Mouse (Mus musculus) cerebellum, adult 9-10 months (tissue): ENCODE data around the gene Myh9.

Source experiments
- DNase-seq: peaks from one replicate; pipeline ENCODE4 v3.0.0; 2022

The Myh9 gene

DNA sequence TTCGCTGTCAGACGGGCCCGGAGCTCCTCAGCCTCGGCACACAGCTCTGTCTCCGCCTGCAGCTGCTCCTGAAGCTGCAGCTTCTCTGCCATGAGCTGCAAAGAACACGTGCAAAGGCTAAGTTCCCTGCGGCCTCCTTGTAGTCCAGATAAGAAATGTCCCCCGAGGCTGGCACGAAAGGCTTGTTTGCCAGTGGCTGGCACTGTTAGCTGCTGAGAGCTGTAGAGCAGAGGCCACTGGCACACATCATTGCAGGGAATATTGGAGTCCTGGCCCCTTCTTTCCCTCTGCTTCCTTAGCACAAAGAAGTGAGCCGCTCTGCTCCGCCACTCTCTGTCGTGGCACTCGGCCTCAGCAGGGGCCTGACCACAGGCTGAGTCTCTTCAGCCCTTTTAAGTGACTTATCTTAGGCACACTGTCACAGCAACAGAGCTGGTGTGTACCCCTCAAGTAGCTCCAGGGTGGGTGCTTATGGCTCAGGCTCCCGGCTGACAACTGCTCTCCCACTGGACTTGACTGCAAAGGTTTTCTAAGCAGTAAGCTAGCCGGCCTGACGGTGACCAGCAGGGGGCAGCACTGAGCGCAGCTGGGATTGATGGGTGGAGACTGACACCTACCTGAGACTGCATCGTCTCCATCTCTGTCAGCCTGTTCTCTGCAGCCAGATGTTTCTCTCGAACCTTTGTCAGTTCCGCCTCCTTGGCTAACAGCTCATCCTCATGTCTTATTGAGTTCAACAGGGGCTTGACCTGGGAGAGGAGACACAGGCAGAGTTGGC lies 66.6 kb downstream of the Myh9 start:
- peak; percentile 85 for DNase-seq

DNA sequence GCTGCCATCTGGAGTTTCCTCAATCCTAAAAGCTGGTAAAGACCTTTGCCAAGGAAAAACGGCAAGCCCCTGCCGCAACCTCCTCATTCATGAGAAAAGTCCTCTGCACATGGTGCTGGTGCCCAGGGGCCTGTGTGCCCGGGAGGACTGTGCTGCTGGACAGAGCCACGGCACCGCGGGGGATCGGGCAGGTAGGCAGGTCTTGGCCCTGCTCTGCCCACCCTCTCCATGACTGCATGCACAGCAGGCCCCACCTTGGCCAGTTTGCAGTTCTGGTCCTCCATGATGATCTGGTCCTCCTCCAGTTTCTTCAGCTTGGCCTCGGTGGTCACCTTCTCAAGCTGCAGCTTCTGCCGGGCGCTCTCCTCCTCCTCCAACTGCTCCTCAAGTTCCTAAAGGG lies 67.7 kb downstream of the Myh9 start:
- no peak for DNase-seq

DNA sequence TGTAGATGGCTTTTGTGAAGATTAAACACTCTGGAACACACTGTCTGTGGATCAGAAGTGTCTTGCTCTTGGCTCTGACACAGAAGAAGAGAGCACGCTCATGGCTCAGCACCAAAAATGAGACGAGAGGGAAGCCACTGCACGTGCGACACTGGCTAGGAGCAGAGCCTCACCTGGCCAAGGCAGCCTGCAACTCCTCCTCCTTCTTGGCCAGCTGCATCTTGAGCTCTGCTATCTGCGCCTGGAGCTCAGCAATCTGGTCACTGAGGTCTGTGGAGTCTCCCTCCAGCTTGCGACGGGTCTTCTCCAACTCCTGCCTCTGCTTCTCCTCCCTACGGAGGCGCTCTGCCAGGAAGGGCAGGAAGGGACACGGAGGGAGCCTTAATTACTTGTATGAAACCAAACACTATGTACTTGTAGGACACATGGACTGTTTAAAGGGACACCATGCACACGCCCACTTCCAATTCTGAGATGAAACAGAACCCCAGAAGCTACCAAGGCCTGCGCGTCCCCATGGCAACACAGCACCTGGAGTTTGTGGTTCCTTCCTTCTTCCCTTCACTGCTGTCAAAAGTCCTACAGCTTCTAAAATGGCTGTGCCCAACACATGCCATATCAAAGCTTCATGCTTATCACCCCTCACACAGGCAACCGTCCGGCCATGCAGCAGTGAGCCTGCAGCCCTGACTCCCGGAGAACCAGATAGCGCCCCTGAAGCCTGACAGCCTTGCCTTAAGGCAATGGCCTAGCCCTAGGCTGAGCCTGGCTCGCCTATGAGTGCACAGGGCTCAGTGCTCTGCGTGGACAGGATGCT lies 68.7 kb downstream of the Myh9 start:
- no peak for DNase-seq

DNA sequence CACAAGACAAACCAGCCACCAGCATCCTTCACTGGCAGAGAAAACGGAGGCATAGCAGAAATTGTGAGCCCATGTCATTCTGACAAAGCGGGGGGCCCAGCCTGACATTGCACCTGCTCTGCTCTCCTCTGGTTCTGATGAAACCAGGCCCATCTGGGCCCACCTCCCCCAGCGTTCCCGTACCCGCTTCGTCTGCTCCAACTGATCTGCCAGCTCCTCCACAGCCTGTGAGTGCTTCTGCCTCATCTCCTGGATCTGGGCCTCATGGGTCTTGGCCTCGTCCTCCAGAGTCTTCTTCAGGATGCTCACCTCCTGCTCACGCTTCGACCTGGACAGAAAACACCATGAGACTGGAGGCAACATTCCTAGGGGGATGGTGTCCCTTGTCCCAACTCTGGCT lies 71.0 kb downstream of the Myh9 start:
- no peak for DNase-seq

DNA sequence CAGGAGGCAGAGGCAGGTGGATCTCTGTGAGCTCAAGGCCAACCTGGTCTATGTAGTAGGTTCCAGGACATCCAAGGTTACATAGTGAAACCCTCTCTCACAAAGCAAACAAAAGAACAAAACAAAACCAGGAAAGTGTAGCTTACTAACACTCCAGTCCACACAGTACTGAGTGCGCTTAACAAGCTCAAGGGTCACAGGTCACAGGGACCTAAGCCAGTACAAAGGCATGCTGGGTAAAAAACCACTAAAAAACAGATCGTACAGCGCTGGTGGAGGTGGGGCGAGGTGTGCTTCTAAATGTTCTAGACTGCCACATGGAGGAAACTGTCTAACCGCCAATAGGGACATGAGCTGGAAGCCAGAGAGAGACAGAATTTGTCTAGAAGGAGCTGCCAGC lies 71.6 kb downstream of the Myh9 start:
- DNase-seq = no peak

DNA sequence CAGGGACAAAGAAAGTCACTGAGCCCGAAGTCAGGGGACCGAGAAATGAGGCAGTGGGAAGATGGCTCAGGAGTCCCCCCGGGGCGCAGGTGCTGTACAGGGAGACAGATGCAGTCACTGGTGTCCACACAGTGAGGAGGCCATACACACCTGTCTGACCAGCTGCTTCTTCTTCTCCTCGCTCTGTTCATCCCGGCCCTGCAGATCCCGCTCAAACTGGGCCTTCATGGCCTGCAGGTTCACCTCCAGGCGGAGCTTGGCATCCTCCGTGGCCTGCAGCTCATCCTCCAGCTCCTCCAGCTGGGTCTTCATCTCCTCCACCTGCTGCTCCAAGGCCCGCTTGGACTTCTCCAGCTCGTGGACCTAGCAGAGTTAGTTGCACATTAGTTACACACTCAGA lies 75.0 kb downstream of the Myh9 start:
- no peak for DNase-seq

DNA sequence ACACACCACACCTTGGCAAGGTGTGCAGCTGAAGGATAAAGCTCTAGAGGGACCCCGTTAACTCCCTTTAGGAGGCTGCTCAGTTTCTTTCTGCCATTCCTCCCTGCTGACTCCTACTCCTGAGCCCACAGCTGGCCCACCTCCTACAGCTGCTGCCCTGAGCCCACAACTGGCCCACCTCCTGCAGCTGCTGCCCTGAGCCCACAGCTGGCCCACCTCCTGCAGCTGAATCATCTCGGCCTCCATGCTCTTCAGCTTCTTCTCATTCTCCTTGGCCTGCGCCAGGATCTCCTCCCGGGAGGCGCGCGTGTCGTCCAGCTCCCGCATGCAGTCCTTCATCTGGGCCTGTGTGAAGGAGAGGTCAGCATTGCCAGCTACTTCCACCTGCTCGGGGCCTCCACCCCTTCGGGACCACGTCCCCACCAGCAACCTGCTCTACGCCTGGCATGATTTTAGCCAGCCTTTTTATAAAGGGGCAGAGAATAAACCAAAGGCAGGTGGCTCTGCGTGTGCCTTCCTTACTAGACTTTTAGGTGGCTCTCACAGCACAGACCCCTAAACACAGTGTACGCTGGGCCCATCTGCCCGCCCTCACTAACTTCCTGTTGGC lies 76.4 kb downstream of the Myh9 start:
- DNase-seq = no peak

DNA sequence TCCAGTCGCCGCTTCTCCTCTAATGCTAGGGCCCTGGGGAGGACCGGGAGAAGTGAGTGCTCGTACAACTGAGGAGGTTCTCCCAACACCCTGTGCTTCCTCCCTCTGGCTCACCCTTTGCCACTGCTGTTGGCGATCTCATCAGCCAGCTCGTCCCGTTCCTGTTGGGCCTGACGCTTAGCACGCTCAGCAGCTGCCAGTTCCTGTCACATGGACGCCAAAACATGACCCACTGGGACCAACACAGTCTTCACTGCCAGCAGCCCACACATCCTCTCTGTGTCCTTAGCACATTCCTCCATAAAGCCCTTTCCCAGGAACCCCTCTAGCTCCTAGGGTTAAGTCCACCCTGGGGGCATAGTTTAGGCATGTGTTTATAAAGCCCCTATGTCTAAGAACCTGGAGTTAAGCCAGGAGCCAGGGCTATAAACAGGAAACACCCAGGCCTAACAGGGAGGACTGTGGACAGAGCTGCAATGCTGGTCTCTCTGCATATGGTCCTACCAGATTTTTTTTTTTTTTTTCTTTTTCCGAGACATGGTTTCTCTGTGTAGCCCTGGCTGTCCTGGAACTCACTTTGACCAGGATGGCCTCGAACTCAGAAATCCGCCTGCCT lies 77.5 kb downstream of the Myh9 start:
- DNase-seq = no peak

DNA sequence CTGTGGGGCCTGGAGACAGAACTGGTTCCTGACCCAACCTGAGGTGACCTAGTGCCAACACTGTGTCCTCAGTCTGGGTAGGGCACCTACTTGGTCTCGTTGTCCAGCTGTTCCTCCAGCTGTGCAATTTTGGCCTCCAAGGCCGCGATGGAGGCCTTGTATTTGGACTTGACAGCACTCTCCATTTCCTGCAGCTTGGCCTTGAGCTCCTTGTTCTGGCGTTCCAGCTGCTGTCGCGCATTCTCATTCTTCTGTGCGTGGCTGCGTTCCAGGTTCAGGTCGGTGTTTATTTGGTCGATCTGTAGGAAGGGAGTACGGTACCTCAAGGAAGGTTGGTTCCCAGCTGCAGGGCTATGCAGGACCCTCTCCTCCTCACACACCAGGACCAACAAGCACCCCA lies 78.3 kb downstream of the Myh9 start:
- no peak for DNase-seq

DNA sequence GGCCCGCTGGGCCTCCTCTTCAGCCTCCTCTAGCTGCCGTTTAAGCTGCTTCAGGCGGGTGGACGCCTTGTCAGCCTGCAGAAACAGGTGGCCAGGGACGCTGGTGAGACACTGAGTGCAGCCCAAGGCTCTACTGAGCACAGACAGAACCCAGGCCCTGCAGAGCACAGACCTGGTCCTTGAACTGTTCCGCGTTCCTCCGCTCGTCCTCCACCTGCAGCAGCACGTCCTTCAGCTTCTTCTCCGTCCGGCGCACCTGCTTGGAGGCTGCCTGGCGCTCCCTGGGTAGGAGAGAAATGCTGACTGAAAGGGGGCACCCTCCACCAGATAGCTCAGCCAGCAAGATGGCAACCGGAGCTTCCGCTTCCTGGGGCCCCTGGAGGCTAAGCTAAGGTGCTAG lies 78.9 kb downstream of the Myh9 start:
- no peak for DNase-seq

DNA sequence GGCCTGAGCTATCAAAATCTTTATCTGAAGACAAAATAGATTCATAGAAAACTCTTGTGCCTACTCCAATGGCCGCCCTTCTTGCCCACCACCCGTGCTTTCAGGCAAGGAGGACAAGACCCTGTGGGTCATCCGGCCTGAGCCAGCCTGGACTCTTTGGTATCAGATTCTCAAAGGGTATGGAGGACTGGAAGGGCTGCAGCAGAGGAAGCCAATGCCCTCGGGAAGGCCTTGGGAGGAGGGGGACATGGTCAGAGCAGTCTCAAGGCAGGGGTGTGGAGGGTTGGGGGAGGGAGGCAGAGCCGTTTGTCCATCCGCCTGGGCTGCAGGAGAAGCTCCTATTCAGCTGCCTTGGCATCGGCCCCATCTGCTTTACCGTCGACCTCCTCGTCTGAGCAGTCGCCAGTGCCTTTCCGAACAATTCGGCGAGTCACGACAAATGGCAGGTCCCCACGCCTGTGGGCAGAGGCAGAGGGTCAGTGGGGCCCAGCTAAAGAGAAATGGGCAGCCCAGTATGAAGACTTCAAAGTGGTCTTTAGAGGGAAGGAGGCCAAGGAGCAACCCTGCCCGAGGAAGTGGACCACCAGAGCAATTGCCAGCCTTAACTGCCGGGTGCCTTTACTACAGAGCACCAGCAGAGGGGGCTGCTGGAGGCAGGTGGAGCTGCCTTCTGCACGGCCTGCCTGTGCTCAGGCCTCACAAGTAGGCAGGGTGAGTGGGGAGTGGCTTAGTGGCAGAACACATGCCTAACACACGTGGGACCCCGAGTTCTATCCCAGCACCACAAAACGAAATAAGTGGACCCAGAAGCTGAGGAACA lies 80.2 kb downstream of the Myh9 start:
- peak; percentile 52 for DNase-seq

DNA sequence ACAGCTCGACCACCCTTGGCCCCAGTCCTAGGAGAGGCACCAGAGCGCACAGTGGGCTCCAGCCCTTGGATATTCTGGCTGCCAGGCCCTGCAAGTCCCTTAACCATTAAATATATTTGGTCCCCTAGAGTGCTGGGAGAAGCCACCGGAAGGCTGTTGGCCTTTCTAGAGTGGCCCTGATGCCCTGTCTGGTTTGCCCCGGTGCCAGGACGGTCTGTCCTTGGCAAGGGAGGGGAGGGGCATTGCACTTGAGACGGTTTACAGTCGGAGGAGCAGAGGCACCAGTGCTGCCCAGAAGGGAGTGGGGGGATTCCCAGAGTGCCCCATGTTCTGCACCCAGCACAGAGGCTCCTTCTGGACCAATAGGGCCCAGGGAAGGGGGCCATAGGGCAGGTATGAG lies 80.9 kb downstream of the Myh9 start:
- DNase-seq = no peak

DNA sequence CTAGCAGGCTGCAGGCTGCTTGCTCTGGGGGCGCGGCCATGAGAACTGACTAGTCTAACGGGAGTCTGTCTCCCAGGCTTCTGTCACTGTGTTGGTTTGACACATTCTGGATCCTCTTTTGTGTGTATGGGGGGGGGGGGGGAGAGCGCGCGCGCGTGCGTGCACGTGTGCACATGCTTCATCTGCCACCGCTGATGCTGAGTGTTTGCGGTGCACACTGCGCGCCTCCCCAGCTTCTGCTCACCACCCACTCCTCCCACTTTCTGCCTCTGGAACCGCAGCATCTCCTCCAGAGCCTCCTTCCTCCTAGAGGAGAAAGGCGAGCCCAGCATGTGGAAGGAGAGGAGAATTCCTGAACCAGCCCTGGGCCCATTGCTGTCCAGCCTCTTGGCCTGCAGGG lies 81.9 kb downstream of the Myh9 start:
- DNase-seq = peak; percentile 2

DNA sequence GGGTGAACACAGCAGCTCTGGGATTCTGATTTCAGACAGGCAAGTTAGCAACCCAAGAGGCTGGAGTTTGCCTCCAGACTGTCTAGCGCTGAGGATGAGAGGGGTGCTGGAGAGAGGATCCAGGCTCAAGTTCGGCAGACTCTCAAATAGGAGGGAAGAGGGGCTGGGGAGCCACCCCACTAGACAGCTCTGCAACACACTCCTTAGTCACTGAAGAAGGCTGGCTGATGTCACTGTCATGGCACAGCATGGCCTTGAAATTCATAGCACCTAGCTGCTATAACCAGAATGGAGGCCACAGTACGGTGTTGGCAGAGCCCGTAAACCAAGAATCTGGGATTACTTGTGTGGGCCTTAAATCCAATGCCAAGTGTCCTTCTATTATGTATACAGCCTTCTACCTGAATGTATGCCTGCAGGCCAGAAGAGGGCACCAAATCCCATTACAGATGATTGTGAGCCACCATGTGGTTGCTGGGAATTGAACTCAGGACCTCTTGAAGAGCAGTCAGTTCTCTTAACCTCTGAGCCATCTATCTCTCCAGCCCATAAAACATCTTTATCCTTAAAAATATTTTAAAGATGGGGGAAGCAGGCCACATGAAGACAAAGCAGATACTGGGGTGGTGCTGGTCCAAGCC lies 84.3 kb downstream of the Myh9 start:
- DNase-seq = peak; percentile 2

DNA sequence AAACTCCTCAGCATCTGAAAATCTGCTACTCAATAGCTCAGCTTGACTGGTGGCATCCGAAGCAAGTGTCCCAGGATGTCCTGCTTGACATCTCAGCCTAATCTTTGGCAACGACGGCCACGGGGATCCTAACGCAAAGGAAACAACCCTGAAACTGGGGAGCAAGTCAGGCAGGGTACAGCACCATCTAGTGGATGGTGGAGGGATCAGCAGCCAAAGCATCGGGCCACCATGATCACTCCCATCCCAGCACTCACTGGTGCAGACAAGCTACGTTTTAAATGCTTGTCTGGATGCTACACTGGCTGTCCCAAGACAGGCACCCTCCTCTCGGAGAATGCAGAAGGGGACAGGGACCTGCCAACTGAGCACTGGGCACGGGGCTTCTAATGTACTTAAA lies 85.1 kb downstream of the Myh9 start, which contains the start of gene Apol8:
Gene Apol8 (minus strand): TSS at position 156 of the 400 bp plus-strand sequence.
- peak; percentile 71 for DNase-seq

DNA sequence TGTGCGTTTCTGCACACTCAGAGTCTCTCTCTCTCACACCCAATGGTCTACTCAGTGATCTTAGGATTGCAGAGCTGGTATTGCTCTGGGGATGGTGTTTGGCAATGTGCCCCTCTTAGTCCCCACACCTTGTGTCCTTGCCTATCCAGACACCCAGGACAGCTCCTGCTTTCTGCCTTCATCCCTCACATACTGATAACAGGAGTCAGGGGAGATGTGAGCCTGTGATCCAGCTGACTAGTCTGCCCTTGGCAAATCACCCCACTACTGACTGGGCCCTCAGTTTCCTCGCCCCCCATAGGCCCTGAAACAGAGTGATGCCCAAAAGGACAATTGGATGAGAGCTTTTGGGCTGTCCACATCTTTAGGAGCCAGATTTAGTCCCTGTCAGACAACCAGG lies 85.9 kb downstream of the Myh9 start:
- DNase-seq = peak; percentile 4

DNA sequence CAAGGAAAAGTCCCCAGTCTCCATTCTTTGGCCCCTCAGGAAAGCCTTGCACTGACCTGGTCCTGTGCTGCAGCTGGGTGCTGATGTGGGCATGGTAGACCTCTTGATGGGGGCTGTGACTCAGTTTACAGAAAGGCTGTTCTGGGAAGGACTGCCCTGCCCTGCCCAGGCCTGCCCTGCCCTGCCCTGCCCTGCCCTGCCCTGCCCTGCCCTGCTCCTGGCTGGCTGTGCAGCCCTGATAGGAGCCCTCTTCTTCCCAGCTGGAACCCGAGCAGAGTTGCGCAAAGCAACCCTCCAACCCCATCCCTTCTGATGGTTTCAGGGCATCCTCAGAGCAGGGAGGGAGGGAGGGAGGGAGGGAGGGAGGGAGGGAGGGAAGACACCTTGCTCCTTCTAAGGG lies 86.8 kb downstream of the Myh9 start:
- DNase-seq = no peak

DNA sequence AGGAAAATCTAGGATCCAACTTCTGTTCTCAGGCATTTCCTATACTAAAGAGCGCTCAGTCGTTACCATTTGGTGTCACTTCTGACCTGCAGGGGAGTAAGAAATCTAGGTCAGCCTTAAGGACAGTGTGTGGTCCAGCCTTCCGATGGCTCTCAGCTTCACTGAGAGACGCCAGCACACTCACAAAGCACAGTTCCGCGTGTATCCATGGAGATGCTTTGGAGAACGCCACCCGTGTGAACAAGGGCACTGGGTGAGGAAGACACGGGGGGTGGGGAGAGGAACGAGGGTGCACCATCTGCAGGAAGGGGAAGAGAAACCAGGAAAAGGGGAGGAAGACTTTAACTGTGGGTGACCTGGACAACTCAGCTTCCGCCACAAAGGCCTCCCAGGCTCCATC lies 89.5 kb downstream of the Myh9 start:
- peak; percentile 3 for DNase-seq

DNA sequence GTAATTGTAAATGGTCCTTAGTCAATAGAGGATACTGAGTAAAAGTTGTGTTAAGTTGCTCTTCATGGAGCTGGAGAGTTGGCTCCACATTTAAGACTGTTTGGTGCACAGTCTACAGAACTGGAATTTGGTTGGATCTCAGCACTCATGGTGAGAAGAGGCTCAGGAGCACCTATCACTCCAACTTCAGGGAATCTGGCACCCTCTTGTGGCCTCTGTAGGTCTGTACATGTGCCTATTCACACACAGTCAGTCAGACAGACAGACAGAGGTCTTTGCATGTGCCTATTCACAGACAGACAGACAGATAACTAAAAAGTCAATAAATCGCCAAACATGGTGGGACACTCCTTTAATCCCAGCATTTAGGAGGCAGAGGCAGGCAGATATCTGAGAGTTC lies 91.5 kb downstream of the Myh9 start:
- DNase-seq = peak; percentile 67

DNA sequence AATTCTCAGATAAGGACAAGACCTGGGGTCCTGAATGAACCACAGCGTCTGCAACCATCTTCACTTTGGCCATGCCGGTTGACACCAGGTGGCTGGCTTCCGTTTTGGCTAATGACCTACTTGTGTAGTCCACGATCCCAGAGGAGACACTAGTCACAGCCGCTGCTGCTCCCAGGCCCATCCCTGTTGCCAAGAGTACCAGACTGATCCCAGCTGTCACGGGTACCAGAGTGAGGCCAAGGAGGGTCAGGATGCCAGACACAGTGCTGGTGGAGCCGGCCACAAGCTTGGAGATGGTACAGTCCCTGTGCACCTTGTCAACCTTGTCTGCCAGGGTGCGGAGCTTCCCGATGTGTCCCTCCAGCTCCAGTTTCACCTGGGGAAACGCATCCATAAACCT lies 92.3 kb downstream of the Myh9 start:
- peak; percentile 79 for DNase-seq

DNA sequence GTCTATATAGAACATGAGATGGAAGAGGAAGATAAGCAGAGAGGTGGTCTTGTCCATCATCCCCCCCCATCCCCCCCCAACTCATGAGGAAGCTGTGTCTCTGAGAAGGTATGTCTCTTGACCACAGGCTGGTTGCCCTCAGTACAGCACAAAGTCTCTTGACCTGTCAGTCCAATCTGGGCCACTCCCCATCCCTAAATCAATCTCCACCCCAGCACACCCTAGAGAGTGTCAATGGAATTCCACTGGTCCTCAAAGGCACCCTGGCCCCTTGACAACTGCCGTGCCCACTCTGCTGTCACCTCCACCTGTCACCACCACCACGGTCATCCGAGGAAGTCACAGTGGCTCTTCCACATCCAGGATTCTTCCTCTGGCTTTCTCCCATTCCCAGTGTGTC lies 93.6 kb downstream of the Myh9 start:
- DNase-seq = no peak

DNA sequence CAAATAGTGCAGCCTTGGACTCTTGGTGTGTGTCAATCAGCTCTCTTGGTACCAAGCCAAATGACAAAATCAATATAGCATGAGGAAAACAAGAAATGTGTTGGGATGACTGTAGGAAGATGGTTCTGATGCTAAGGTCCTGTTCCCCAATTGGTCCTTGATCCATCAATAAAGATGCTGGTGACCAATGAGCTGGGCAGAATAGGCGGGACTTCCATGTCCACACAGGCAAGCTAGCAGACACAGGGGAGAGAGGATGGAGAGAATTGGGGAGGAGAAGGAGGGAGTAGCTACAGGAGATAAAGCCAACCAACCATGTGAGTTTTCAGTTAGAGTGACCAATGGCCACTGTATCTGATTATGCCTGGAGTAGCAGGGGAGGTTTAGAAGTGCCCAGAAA lies 95.6 kb downstream of the Myh9 start:
- no peak for DNase-seq
